Mouse (Mus musculus) stomach, embryonic 15.5 days (tissue): ENCODE data around the gene Med13l. TPM values are rescaled to one million over a fixed set of nuclear protein-coding genes. Genes with fewer than 3 reads are reported as not detected.

ENCODE experiments used
- ATAC-seq: fragments of 200-750 bp; cut with Nextera tagmentation; 2 replicates; pipeline ENCODE4 v1.8.0; 2017; ENCODE audit warnings: low read depth, moderate number of reproducible peaks, moderate TSS enrichment; ENCODE audit not compliant: insufficient read depth, low FRiP score
- H3K27ac ChIP-seq: fragments of 300-500 bp; sonication (generic); 2 replicates; pipeline ENCODE4 v1.5.1; 2015; ENCODE audit warnings: mild to moderate bottlenecking, inconsistent platforms
- H3K27me3 ChIP-seq: fragments of 300-500 bp; sonication (generic); replicated peaks from 2 replicates; pipeline ENCODE4 v1.6.1; 2015; ENCODE audit warnings: inconsistent platforms
- H3K36me3 ChIP-seq: fragments of 300-500 bp; sonication (generic); 2 replicates; pipeline ENCODE4 v1.6.1; 2015; ENCODE audit warnings: inconsistent platforms
- H3K4me1 ChIP-seq: fragments of 300-500 bp; sonication (generic); 2 replicates; pipeline ENCODE4 v1.6.1; 2015; ENCODE audit warnings: inconsistent platforms
- H3K4me2 ChIP-seq: fragments of 300-500 bp; sonication (generic); 2 replicates; pipeline ENCODE4 v1.6.1; 2015; ENCODE audit warnings: mild to moderate bottlenecking, inconsistent platforms
- H3K4me3 ChIP-seq: fragments of 300-500 bp; sonication (generic); replicated peaks from 2 replicates; pipeline ENCODE4 v1.5.1; 2015; ENCODE audit warnings: inconsistent platforms
- H3K9ac ChIP-seq: fragments of 300-500 bp; sonication (generic); 2 replicates; pipeline ENCODE4 v1.6.1; 2015; ENCODE audit warnings: inconsistent platforms
- H3K9me3 ChIP-seq: fragments of 300-500 bp; sonication (generic); 2 replicates; pipeline ENCODE4 v1.6.1; 2016; ENCODE audit warnings: inconsistent platforms
- WGBS: fragments of 180-500 bp; shearing (Covaris S2); methylation state at CpG from one replicate; pipeline ENCODE4 v1.1.7; 2015; 5-methylcytosine and 5-hydroxymethylcytosine counted together
- polyA plus RNA-seq: library from polyadenylated mRNA; unstranded; fragments of >200 nt; fragmentation: Nextera tagmentation; extraction: Ambion mirVana; gene quantifications from 2 replicates; pipeline ENCODE4 v1.2.1, GENCODE M21; 2015

The Med13l gene
- polyA plus RNA-seq, 1 experiment from 2014 or later = 11.5 TPM

- H3K9ac ChIP-seq = no peak overlapping the region
- no peaks in the 10 kb centered on the region for H3K27me3 ChIP-seq
- no peak overlapping the region for H3K4me3 ChIP-seq
- no peaks in the 10 kb centered on the region for H3K36me3 ChIP-seq
- no peaks in the 10 kb centered on the region for H3K9me3 ChIP-seq
- ATAC-seq = no peak
- H3K4me2 ChIP-seq = no peak overlapping the region
- no peaks in the 10 kb centered on the region for H3K4me1 ChIP-seq
- 61% methylated on average over 13 of the region's 13 CpGs for WGBS
- H3K27ac ChIP-seq = no peak overlapping the region
Measured at GRCm38 (mm10) chr5:118526504-118526903, 34.0 kb upstream of the Med13l start.

- Histone ChIP-seq H3K27me3 (no peaks in the 10 kb centered on the region), H3K27ac (no peak overlapping the region), H3K4me3 (no peak overlapping the region), H3K4me2 (no peak overlapping the region), H3K36me3 (no peaks in the 10 kb centered on the region), H3K4me1 (peaks cover 6% of the 10 kb centered on the region; the same call in 1 of the 2 replicates), H3K9me3 (no peaks in the 10 kb centered on the region), H3K9ac (no peak overlapping the region)
- ATAC-seq = no peak
- 33% methylated on average over 7 of the region's 7 CpGs for WGBS
Measured at GRCm38 (mm10) chr5:118529241-118529640, 31.2 kb upstream of the Med13l start.

- Histone ChIP-seq H3K9me3 (no peaks in the 10 kb centered on the region), H3K4me3 (no peak overlapping the region), H3K4me1 (peaks cover 20% of the 10 kb centered on the region), H3K27me3 (no peaks in the 10 kb centered on the region), H3K27ac (no peak overlapping the region), H3K36me3 (no peaks in the 10 kb centered on the region), H3K4me2 (no peak overlapping the region), H3K9ac (no peak overlapping the region)
- WGBS = 21% methylated on average over 13 of the region's 13 CpGs
- no peak for ATAC-seq
Measured at GRCm38 (mm10) chr5:118532125-118532524, 28.4 kb upstream of the Med13l start.

GRCm38 (mm10) chr5:118532659-118533058 lies 27.8 kb upstream of the Med13l start:
- Histone ChIP-seq H3K27me3 (no peaks in the 10 kb centered on the region), H3K27ac (no peak overlapping the region), H3K9me3 (no peaks in the 10 kb centered on the region), H3K4me1 (peaks cover 20% of the 10 kb centered on the region), H3K9ac (no peak overlapping the region), H3K36me3 (no peaks in the 10 kb centered on the region), H3K4me2 (no peak overlapping the region), H3K4me3 (no peak overlapping the region)
- no peak for ATAC-seq
- WGBS = 47% methylated on average over 15 of the region's 15 CpGs

GRCm38 (mm10) chr5:118534407-118534921 lies 26.0 kb upstream of the Med13l start:
- 39% methylated on average over 9 of the region's 9 CpGs for WGBS
- Histone ChIP-seq H3K27ac (peak overlapping the region; percentile 82), H3K4me3 (no peak overlapping the region), H3K9me3 (no peaks in the 10 kb centered on the region), H3K4me1 (peaks cover 20% of the 10 kb centered on the region), H3K27me3 (no peaks in the 10 kb centered on the region), H3K9ac (no peak overlapping the region), H3K4me2 (no peak overlapping the region), H3K36me3 (no peaks in the 10 kb centered on the region)
- no peak for ATAC-seq

GRCm38 (mm10) chr5:118535130-118535529 lies 25.3 kb upstream of the Med13l start:
- Histone ChIP-seq H3K4me1 (peaks cover 20% of the 10 kb centered on the region), H3K27ac (peak overlapping the region; percentile 82), H3K9ac (no peak overlapping the region), H3K27me3 (no peaks in the 10 kb centered on the region), H3K9me3 (no peaks in the 10 kb centered on the region), H3K4me2 (peak overlapping the region; percentile 25; the same call in 1 of the 2 replicates), H3K36me3 (no peaks in the 10 kb centered on the region), H3K4me3 (no peak overlapping the region)
- ATAC-seq = peak; percentile 48; the same call in 1 of the 2 replicates
- 26% methylated on average over 8 of the region's 8 CpGs for WGBS

- Histone ChIP-seq H3K27me3 (no peaks in the 10 kb centered on the region), H3K36me3 (no peaks in the 10 kb centered on the region), H3K4me2 (no peak overlapping the region), H3K4me1 (peaks cover 14% of the 10 kb centered on the region; the same call in 1 of the 2 replicates), H3K27ac (no peak overlapping the region), H3K9me3 (no peaks in the 10 kb centered on the region), H3K9ac (no peak overlapping the region), H3K4me3 (no peak overlapping the region)
- 33% methylated on average over 5 of the region's 5 CpGs for WGBS
- ATAC-seq = no peak
Measured at GRCm38 (mm10) chr5:118538487-118538886, 22.0 kb upstream of the Med13l start.

- Histone ChIP-seq H3K9me3 (no peaks in the 10 kb centered on the region), H3K4me1 (no peaks in the 10 kb centered on the region), H3K36me3 (no peaks in the 10 kb centered on the region), H3K4me2 (no peak overlapping the region), H3K9ac (no peak overlapping the region), H3K27ac (no peak overlapping the region), H3K4me3 (no peak overlapping the region), H3K27me3 (no peaks in the 10 kb centered on the region)
- ATAC-seq = no peak
- WGBS = 76% methylated on average over 2 of the region's 2 CpGs
Measured at GRCm38 (mm10) chr5:118543816-118544215, 16.7 kb upstream of the Med13l start.

- Histone ChIP-seq H3K27me3 (no peaks in the 10 kb centered on the region; the same call in 1 of the 2 replicates), H3K9ac (no peak overlapping the region), H3K4me1 (no peaks in the 10 kb centered on the region), H3K36me3 (no peaks in the 10 kb centered on the region), H3K9me3 (no peaks in the 10 kb centered on the region), H3K4me2 (no peak overlapping the region), H3K4me3 (no peak overlapping the region), H3K27ac (no peak overlapping the region)
- 66% methylated on average over 5 of the region's 5 CpGs for WGBS
- no peak for ATAC-seq
Measured at GRCm38 (mm10) chr5:118550493-118550892, 10.0 kb upstream of the Med13l start.

GRCm38 (mm10) chr5:118553290-118553689 lies 7.2 kb upstream of the Med13l start:
- H3K9me3 ChIP-seq = no peaks in the 10 kb centered on the region
- H3K9ac ChIP-seq = no peak overlapping the region
- no peaks in the 10 kb centered on the region for H3K4me1 ChIP-seq
- ATAC-seq = no peak
- H3K27ac ChIP-seq = no peak overlapping the region
- no peak overlapping the region for H3K4me3 ChIP-seq
- H3K4me2 ChIP-seq = no peak overlapping the region
- H3K36me3 ChIP-seq = no peaks in the 10 kb centered on the region
- no peaks in the 10 kb centered on the region; the same call in 1 of the 2 replicates for H3K27me3 ChIP-seq

GRCm38 (mm10) chr5:118555305-118555704 lies 5.2 kb upstream of the Med13l start:
- WGBS = 97% methylated on average over 4 of the region's 4 CpGs
- peaks cover 5% of the 10 kb centered on the region; the same call in 1 of the 2 replicates for H3K4me1 ChIP-seq
- ATAC-seq = no peak

GRCm38 (mm10) chr5:118556387-118556937 lies 4.0 kb upstream of the Med13l start:
- Histone ChIP-seq H3K27me3 (no peaks in the 10 kb centered on the region; the same call in 1 of the 2 replicates), H3K4me1 (peaks cover 5% of the 10 kb centered on the region; the same call in 1 of the 2 replicates), H3K36me3 (no peaks in the 10 kb centered on the region), H3K27ac (no peak overlapping the region), H3K9ac (no peak overlapping the region), H3K9me3 (no peaks in the 10 kb centered on the region), H3K4me2 (peak overlapping the region; percentile 14; the same call in 1 of the 2 replicates), H3K4me3 (no peak overlapping the region)
- WGBS = 16% methylated on average over 12 of the region's 12 CpGs
- no peak for ATAC-seq

More at GRCm38 (mm10) chr5:118555305-118555704, 5.2 kb upstream of the Med13l start:
- Histone ChIP-seq H3K9ac (no peak overlapping the region), H3K9me3 (no peaks in the 10 kb centered on the region), H3K36me3 (no peaks in the 10 kb centered on the region), H3K27ac (no peak overlapping the region), H3K27me3 (no peaks in the 10 kb centered on the region; the same call in 1 of the 2 replicates), H3K4me3 (no peak overlapping the region), H3K4me2 (no peak overlapping the region)
